Mouse (Mus musculus): ENCODE measurements around the gene Fzd5. TPM values are rescaled to one million over a fixed set of nuclear protein-coding genes. Genes with fewer than 3 reads are reported as not detected.
A peak's percentile ranks its signal among the peaks of the same experiment; 100 is the strongest.

Gene Fzd5
- polyA plus RNA-seq, 1 experiment from 2014 or later: 1.0 TPM

- no peak for ATAC-seq (ENCODE audit: low FRiP score)
- H3K4me1 ChIP-seq: no peaks in the 10 kb centered on the region
These were observed 7.1 kb upstream of the Fzd5 start for GRCm38 (mm10) chr1:64744616-64745015.

DNA sequence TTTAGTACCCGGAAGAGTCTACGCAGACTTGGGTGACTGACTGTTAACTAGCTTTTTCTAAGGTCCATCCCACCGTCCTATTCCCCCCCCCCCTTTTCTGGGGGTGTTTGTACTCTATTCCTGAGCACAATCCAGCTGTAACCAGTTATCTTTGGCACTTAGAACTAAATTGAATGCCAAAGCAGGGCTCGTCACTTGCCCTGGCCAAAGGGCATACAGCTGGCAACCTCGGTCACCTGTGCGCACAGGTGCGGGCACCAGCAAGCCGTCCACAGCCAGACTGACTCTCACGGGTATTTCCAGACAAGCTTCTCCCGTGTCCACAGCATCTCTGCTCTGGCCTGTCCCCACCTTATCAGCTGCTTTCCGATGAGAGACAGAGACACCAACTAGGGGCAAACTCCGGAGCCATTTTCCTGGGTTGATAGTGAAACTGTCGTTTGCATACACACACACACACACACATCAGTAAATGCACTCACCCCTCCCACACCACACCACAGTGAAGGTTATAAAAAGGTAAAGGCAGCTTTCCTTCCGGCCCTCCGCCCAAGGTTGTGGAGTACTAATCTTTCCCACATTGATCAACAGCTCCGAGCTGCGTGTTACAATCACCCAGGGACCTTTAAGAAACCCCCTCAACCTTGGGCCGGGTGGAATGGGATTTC is 5.3 kb upstream of the Fzd5 start:
- no peaks in the 10 kb centered on the region for H3K36me3 ChIP-seq (replicated peaks)
- 93% methylated on average over 18 of the region's 18 CpGs for WGBS
- no peak for ATAC-seq (ENCODE audit: low FRiP score)

More at GRCm38 (mm10) chr1:64744616-64745015, 7.1 kb upstream of the Fzd5 start:
- Histone ChIP-seq H3K9ac (no peak overlapping the region), H3K4me2 (no peak overlapping the region), H3K27me3 (peaks cover 6% of the 10 kb centered on the region), H3K9me3 (no peaks in the 10 kb centered on the region), H3K4me3 (replicated peaks) (no peak overlapping the region), H3K36me3 (replicated peaks) (no peaks in the 10 kb centered on the region), H3K27ac (no peak overlapping the region)

DNA sequence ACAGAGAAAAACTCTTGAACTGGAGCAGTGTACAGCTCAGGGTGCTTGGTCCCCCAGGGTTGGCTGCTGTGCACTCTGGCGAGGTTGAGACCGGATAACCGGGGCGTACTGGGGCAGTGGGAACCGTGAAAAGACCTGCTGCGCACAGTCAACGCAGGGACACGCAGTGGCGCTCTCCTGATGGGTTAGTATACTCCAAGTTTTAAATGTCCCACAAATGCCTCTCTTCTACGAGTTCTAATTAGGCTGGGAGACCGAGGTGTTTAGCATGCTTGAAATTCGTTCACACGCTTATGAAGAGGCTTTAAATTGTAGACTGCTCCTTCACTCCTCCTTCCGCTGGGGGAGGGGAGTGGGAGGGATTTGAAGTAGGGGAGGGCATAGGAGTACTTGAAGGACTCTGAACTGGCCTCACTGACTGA is 1.1 kb upstream of the Fzd5 start:
- H3K36me3 ChIP-seq (replicated peaks): no peaks in the 10 kb centered on the region
- H3K27me3 ChIP-seq: peaks cover 57% of the 10 kb centered on the region
- peaks cover 48% of the 10 kb centered on the region for H3K4me1 ChIP-seq
- H3K27ac ChIP-seq: no peak overlapping the region
- WGBS: under 1% methylated on average over 14 of the region's 14 CpGs
- H3K4me2 ChIP-seq: peak overlapping the region; percentile 96
- 0 out of 2 replicates have a peak overlapping the region, but pooled peaks have one; percentile 29 for H3K9ac ChIP-seq
- ATAC-seq (ENCODE audit: low FRiP score): no peak
- H3K9me3 ChIP-seq: no peaks in the 10 kb centered on the region
- peak overlapping the region; percentile 62; the same call in 1 of the 2 replicates for H3K4me3 ChIP-seq (replicated peaks)

More for the DNA sequence above, 5.3 kb upstream of the Fzd5 start:
- Histone ChIP-seq H3K27ac (no peak overlapping the region), H3K27me3 (peaks cover 22% of the 10 kb centered on the region), H3K4me3 (replicated peaks) (no peak overlapping the region), H3K9me3 (no peaks in the 10 kb centered on the region), H3K4me1 (peaks cover 13% of the 10 kb centered on the region), H3K4me2 (no peak overlapping the region), H3K9ac (no peak overlapping the region)

GRCm38 (mm10) chr1:64738180-64738555 is 617 bp upstream of the Fzd5 start:
- Histone ChIP-seq H3K36me3 (replicated peaks) (no peaks in the 10 kb centered on the region), H3K4me2 (peak overlapping the region; percentile 96), H3K27ac (no peak overlapping the region), H3K9me3 (no peaks in the 10 kb centered on the region), H3K4me1 (peaks cover 53% of the 10 kb centered on the region), H3K27me3 (peaks cover 61% of the 10 kb centered on the region), H3K4me3 (replicated peaks) (peak overlapping the region; percentile 62), H3K9ac (0 out of 2 replicates have a peak overlapping the region, but pooled peaks have one; percentile 29)
- WGBS: under 1% methylated on average over 11 of the region's 11 CpGs
- ATAC-seq (ENCODE audit: low FRiP score): peak; percentile 0; the same call in 1 of the 2 replicates

- Histone ChIP-seq H3K27me3 (peaks cover 73% of the 10 kb centered on the region), H3K9ac (peak overlapping the region; percentile 68), H3K36me3 (replicated peaks) (no peaks in the 10 kb centered on the region), H3K27ac (peak overlapping the region; percentile 61), H3K4me3 (replicated peaks) (peak overlapping the region; percentile 62), H3K4me2 (peak overlapping the region; percentile 96), H3K4me1 (peaks cover 64% of the 10 kb centered on the region), H3K9me3 (no peaks in the 10 kb centered on the region)
- under 1% methylated on average over 49 of the region's 56 CpGs for WGBS
- peak; percentile 3; the same call in 1 of the 2 replicates for ATAC-seq (ENCODE audit: low FRiP score)
These were observed 660 bp downstream of the Fzd5 start for GRCm38 (mm10) chr1:64736681-64737501.

- WGBS: 6% methylated on average over 75 of the region's 75 CpGs
- H3K36me3 ChIP-seq (replicated peaks): no peaks in the 10 kb centered on the region
- ATAC-seq (ENCODE audit: low FRiP score): peak; percentile 18; the same call in 1 of the 2 replicates
- no peaks in the 10 kb centered on the region for H3K9me3 ChIP-seq
- H3K27me3 ChIP-seq: peaks cover 82% of the 10 kb centered on the region
- H3K4me1 ChIP-seq: peaks cover 71% of the 10 kb centered on the region
- peak overlapping the region; percentile 96 for H3K4me2 ChIP-seq
- peak overlapping the region; percentile 68 for H3K9ac ChIP-seq
- H3K4me3 ChIP-seq (replicated peaks): peak overlapping the region; percentile 62
- H3K27ac ChIP-seq: no peak overlapping the region
These were observed 1.5 kb downstream of the Fzd5 start for GRCm38 (mm10) chr1:64735781-64736680.

GRCm38 (mm10) chr1:64734771-64735750 is 2.5 kb downstream of the Fzd5 start:
- no peak for ATAC-seq (ENCODE audit: low FRiP score)
- H3K27me3 ChIP-seq: peaks cover 82% of the 10 kb centered on the region
- WGBS: 29% methylated on average over 58 of the region's 58 CpGs
- peak overlapping the region; percentile 96 for H3K4me2 ChIP-seq
- H3K9me3 ChIP-seq: no peaks in the 10 kb centered on the region
- peak overlapping the region; percentile 62 for H3K4me3 ChIP-seq (replicated peaks)
- no peak overlapping the region for H3K27ac ChIP-seq
- H3K36me3 ChIP-seq (replicated peaks): no peaks in the 10 kb centered on the region
- H3K4me1 ChIP-seq: peaks cover 73% of the 10 kb centered on the region
- H3K9ac ChIP-seq: peak overlapping the region; percentile 68

DNA sequence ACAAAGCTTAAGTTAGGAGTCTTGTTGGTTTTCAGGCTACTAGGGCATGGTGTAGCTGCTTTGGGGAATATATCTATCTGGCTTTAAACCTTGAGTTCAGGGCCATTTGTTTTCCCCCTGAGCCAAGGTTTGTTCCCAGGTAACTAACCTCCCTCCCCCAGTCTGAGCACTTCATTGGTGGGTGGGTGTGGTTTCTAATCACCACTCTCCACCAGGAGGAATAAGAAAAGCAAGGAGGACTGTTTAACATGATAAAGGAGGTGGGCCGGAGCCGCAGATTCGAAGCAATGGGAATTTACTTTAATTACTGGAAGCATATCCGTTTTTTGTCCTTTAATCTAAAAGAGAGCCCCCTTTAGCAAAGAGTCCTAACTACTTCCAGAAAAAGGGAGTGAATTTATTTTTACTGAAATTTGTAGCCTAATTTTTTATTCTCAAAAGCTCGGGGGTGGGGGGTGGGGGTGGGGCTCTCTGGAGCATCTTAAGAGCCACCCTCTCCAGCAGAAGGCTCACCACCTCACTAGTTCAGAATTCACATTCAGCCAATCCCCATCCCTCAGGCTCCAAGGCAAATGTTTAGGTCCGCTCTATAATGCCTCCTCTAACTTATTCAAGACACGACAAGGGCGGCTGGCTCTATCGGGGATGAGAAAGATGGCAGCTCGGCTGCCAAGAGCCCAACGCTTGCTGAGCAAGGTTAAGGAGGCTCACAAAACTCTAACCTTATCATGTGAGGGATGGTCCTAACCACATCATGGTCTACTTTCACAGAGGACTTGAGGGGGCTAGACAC is 3.9 kb downstream of the Fzd5 start:
- Histone ChIP-seq H3K9ac (no peak overlapping the region), H3K9me3 (no peaks in the 10 kb centered on the region), H3K27me3 (peaks cover 69% of the 10 kb centered on the region), H3K4me1 (peaks cover 68% of the 10 kb centered on the region), H3K4me3 (replicated peaks) (0 out of 2 replicates have a peak overlapping the region, but pooled peaks have one; percentile 7), H3K4me2 (peak overlapping the region; percentile 96), H3K27ac (no peak overlapping the region), H3K36me3 (replicated peaks) (no peaks in the 10 kb centered on the region)
- WGBS: 5% methylated on average over 11 of the region's 11 CpGs
- no peak for ATAC-seq (ENCODE audit: low FRiP score)

DNA sequence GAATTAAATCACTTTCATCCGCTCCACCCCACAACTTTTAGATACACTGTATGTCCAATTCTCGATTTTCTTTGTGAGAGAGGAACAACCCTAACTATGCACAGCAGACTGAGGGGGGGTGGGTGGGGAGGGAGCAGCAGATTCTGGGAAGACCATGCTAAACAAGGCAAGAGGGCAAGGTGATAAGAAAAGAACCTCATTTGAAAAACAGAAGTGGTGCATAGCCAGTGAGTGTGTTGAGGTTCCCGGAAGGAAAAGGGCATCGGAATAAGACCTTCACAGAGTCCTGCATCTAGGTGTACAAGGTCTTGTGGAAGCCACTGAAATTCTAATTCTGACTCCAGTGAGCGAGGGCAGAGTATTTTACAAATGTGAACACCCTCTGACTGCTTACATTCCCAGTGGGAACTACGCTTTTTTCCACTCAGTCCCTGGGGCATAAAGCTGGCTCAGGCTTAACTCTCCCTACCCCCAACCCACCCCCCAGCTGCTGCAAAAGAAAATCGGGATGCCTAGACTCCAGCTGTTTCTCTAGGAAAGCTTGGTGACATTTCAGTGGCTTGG is 4.8 kb downstream of the Fzd5 start:
- H3K4me2 ChIP-seq: peak overlapping the region; percentile 96
- 40% methylated on average over 7 of the region's 7 CpGs for WGBS
- H3K9ac ChIP-seq: no peak overlapping the region
- H3K9me3 ChIP-seq: no peaks in the 10 kb centered on the region
- no peak overlapping the region for H3K27ac ChIP-seq
- no peak overlapping the region for H3K4me3 ChIP-seq (replicated peaks)
- H3K4me1 ChIP-seq: peaks cover 60% of the 10 kb centered on the region
- no peaks in the 10 kb centered on the region for H3K36me3 ChIP-seq (replicated peaks)
- ATAC-seq (ENCODE audit: low FRiP score): no peak
- H3K27me3 ChIP-seq: peaks cover 63% of the 10 kb centered on the region

DNA sequence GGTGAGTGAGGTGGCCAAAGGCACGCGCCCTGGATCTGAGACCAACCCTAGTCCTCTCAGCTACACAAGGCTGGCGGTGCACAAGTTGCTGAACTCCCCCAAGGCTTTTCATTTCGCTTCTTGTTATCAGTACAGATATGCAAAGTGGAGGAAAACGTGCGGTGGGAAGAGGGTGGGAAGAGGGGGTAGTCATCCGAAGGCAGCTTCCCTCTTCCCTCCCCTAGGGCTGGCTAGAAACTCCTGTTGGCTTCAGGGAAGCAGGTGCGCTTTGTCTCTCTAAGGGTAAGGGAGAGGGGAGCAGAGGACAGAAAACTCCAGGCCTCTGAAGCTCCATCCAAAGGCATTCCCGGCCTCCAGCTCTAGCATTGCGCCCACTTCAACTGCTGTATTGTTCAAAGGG is 5.4 kb downstream of the Fzd5 start:
- no peak for ATAC-seq (ENCODE audit: low FRiP score)
- peaks cover 58% of the 10 kb centered on the region for H3K4me1 ChIP-seq
- H3K27ac ChIP-seq: no peak overlapping the region
- no peaks in the 10 kb centered on the region for H3K36me3 ChIP-seq (replicated peaks)
- WGBS: 35% methylated on average over 10 of the region's 10 CpGs
- H3K27me3 ChIP-seq: peaks cover 57% of the 10 kb centered on the region
- H3K4me2 ChIP-seq: no peak overlapping the region
- H3K9me3 ChIP-seq: no peaks in the 10 kb centered on the region
- H3K9ac ChIP-seq: no peak overlapping the region
- no peak overlapping the region for H3K4me3 ChIP-seq (replicated peaks)
